Mouse (Mus musculus) kidney, embryonic 14.5 days (tissue): ENCODE measurements around the gene Ripply1. TPM values are rescaled to one million over a fixed set of nuclear protein-coding genes. Genes with fewer than 3 reads are reported as not detected.
"Not testable (repeated sequence)": the region's sequence is repeated elsewhere in the genome, so short reads cannot be mapped to it uniquely, and the experiment has no call there.

ENCODE experiments used
- ATAC-seq: fragments of 200-750 bp; cut with Nextera tagmentation; 2 replicates; pipeline ENCODE4 v1.8.0; 2017; ENCODE audit warnings: moderate number of reproducible peaks, mild to moderate bottlenecking, moderate TSS enrichment, moderate library complexity; ENCODE audit not compliant: low FRiP score, low TSS enrichment
- H3K27ac ChIP-seq: fragments of 300-500 bp; sonication (generic); 2 replicates; pipeline ENCODE4 v1.5.1; 2014; ENCODE audit warnings: low read depth, mild to moderate bottlenecking, low read length, moderate library complexity, mixed read lengths
- H3K27me3 ChIP-seq: fragments of 300-500 bp; sonication (generic); 2 replicates; pipeline ENCODE4 v1.6.1; 2014; ENCODE audit warnings: mild to moderate bottlenecking, low read length; ENCODE audit not compliant: control insufficient read depth, insufficient read depth
- H3K36me3 ChIP-seq: fragments of 300-500 bp; sonication (generic); 2 replicates; pipeline ENCODE4 v1.6.1; 2014; ENCODE audit warnings: low read length, mixed read lengths; ENCODE audit not compliant: control insufficient read depth, insufficient read depth
- H3K4me1 ChIP-seq: fragments of 300-500 bp; sonication (generic); 2 replicates; pipeline ENCODE4 v1.6.1; 2014; ENCODE audit warnings: low read length, mixed read lengths; ENCODE audit not compliant: control insufficient read depth, insufficient read depth
- H3K4me2 ChIP-seq: fragments of 300-500 bp; sonication (generic); replicated peaks from 2 replicates; pipeline ENCODE4 v1.6.1; 2014; ENCODE audit warnings: low read depth, mild to moderate bottlenecking, low read length
- H3K4me3 ChIP-seq: fragments of 300-500 bp; sonication (generic); 2 replicates; pipeline ENCODE4 v1.5.1; 2014; ENCODE audit warnings: mild to moderate bottlenecking, low read length
- H3K9ac ChIP-seq: fragments of 300-500 bp; sonication (generic); 2 replicates; pipeline ENCODE4 v1.6.1; 2014; ENCODE audit warnings: low read depth, mild to moderate bottlenecking, low read length, moderate library complexity
- H3K9me3 ChIP-seq: fragments of 300-500 bp; sonication (generic); 2 replicates; pipeline ENCODE4 v1.6.1; 2016; ENCODE audit warnings: low read length; ENCODE audit not compliant: control insufficient read depth
- WGBS: fragments of 180-500 bp; shearing (Covaris S2); extraction: QIAGEN DNeasy Blood & Tissue Kit; methylation state at CpG from one replicate; pipeline ENCODE4 v1.1.7; 2014; 5-methylcytosine and 5-hydroxymethylcytosine counted together
- polyA plus RNA-seq: library from polyadenylated mRNA; unstranded; fragments of >200 nt; fragmentation: Nextera tagmentation; extraction: Ambion mirVana; gene quantifications from 2 replicates; pipeline ENCODE4 v1.2.1, GENCODE M21; 2014

The Ripply1 gene
- polyA plus RNA-seq, 1 experiment from 2014 or later, result not detected

DNA sequence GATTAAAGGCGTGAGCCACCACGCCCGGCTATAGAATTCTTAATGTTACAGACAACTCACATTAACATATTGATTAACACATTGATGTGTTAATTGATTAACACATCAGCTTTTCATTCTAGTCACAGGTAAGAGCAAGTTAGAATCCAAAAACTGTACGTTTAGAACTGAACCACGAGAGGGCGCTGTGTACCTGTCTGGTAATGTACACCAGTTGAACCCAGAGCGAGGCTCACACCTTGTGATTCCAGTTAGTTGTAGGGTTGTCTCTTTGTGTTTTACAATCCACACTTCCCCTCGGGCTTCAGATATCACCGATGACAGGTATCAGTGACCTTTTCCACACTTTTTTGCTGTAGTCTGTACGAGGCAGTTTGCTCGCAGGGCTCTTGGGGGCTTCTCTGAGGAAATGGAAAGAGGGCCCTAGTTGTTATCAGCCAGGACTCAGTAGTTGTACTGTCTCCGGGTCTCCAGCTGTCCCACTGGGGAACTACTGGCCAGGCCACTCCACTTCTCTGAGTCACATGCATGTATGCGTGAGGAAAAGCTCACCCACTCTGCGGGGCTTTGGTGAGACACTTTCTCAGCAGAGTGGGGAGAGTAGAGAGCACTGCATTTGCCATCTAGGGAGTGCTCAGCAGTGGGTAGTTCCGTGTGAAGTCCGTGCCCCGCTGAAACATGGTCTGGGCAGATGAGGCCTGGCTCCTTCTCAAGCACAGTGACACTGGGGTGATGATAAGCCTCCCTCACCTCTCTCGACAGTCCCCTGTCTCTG is 7.7 kb downstream of the Ripply1 start:
- no peaks in the 10 kb centered on the region for H3K9me3 ChIP-seq
- no peak overlapping the region for H3K9ac ChIP-seq
- H3K4me1 ChIP-seq, result no peaks in the 10 kb centered on the region
- 38% methylated on average over 18 of the region's 18 CpGs for WGBS
- H3K4me3 ChIP-seq, result no peak overlapping the region
- no peak overlapping the region for H3K27ac ChIP-seq
- H3K4me2 ChIP-seq, result no peak overlapping the region
- peak; percentile 71 for ATAC-seq
- 0 out of 2 replicates have a peak, but pooled peaks cover 3% of the 10 kb centered on the region for H3K27me3 ChIP-seq
- no peaks in the 10 kb centered on the region for H3K36me3 ChIP-seq

GRCm38 (mm10) chrX:139769975-139770637 is 12.0 kb downstream of the Ripply1 start:
- H3K9ac ChIP-seq, result no peak overlapping the region
- no peaks in the 10 kb centered on the region for H3K9me3 ChIP-seq
- H3K36me3 ChIP-seq, result no peaks in the 10 kb centered on the region
- H3K4me1 ChIP-seq, result no peaks in the 10 kb centered on the region
- no peak overlapping the region for H3K27ac ChIP-seq
- H3K27me3 ChIP-seq, result no peaks in the 10 kb centered on the region
- ATAC-seq, result no peak
- 74% methylated on average over 13 of the region's 13 CpGs for WGBS
- no peak overlapping the region for H3K4me3 ChIP-seq
- H3K4me2 ChIP-seq, result no peak overlapping the region

- H3K27me3 ChIP-seq, result no peaks in the 10 kb centered on the region; the same call in 1 of the 2 replicates
- no peak overlapping the region for H3K4me2 ChIP-seq
- no peak overlapping the region for H3K9ac ChIP-seq
- no peak overlapping the region for H3K4me3 ChIP-seq
- H3K27ac ChIP-seq, result no peak overlapping the region
- H3K36me3 ChIP-seq, result no peaks in the 10 kb centered on the region
- WGBS, result 87% methylated on average over 2 of the region's 2 CpGs
- no peaks in the 10 kb centered on the region for H3K9me3 ChIP-seq
- no peaks in the 10 kb centered on the region for H3K4me1 ChIP-seq
- ATAC-seq, result no peak
Measured at GRCm38 (mm10) chrX:139762546-139762945, 19.6 kb downstream of the Ripply1 start.

- H3K4me1 ChIP-seq, H3K9me3 ChIP-seq, H3K4me3 ChIP-seq, H3K36me3 ChIP-seq, H3K9ac ChIP-seq, H3K27ac ChIP-seq, H3K4me2 ChIP-seq, ATAC-seq, H3K27me3 ChIP-seq: not testable (repeated sequence)
- 82% methylated on average over 3 of the region's 3 CpGs for WGBS
Measured at GRCm38 (mm10) chrX:139758634-139759033, 23.5 kb downstream of the Ripply1 start.

- Histone ChIP-seq H3K4me2 (no peak overlapping the region), H3K4me1 (no peaks in the 10 kb centered on the region), H3K9me3 (no peaks in the 10 kb centered on the region), H3K36me3 (no peaks in the 10 kb centered on the region), H3K4me3 (no peak overlapping the region), H3K9ac (no peak overlapping the region), H3K27ac (no peak overlapping the region), H3K27me3 (no peaks in the 10 kb centered on the region)
- ATAC-seq, result no peak
- 3% methylated on average over 1 of the region's 1 CpGs for WGBS
Measured at GRCm38 (mm10) chrX:139751855-139752254, 30.3 kb downstream of the Ripply1 start.

DNA sequence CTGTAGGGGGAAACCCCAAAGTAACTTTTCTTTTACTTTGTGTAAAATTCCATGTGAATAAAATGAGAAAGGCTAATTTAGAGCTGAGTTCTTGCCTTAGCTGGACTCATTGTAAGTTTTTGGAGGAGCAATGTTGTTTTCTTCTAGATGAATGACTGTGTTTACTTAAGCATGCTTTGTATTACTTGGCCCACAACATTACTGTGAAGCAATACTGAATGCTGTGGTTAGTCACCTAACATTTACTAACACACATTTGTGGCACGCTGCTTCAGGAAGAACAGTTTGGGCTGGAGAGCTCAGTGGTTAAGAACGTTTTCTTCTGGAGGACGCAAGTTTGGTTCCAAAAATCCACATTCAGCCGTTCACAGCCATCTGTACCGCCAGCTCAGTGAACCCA is 45.1 kb downstream of the Ripply1 start:
- Histone ChIP-seq H3K27ac (no peak overlapping the region), H3K4me3 (no peak overlapping the region), H3K4me1 (no peaks in the 10 kb centered on the region), H3K27me3 (no peaks in the 10 kb centered on the region; the same call in 1 of the 2 replicates), H3K9me3 (no peaks in the 10 kb centered on the region), H3K4me2 (no peak overlapping the region), H3K9ac (no peak overlapping the region), H3K36me3 (no peaks in the 10 kb centered on the region)
- 89% methylated on average over 5 of the region's 5 CpGs for WGBS
- ATAC-seq, result no peak

DNA sequence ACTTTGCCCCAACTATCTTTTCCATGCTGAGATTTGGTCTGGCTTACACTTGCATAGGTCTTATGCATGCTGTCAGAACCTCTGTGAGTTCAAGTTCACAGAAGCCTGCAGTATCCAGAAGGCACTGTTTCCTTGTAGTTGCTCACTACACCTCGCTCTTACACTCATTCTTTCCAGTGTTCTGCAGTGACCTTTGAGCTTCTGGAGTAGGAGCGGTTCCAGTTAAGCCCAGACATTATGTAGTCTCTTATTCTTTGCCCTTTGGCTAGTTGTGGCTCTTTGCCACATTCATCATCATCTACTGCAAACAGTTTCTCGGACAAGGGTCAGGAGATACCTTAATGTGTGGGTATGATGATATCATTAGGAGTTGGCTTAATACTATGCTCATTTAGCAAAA is 51.6 kb downstream of the Ripply1 start:
- Histone ChIP-seq H3K9me3 (no peaks in the 10 kb centered on the region), H3K9ac (no peak overlapping the region)

More for the DNA sequence above, 51.6 kb downstream of the Ripply1 start:
- H3K4me3 ChIP-seq, result no peak overlapping the region
- no peak for ATAC-seq
- WGBS, result 83% methylated on average over 3 of the region's 3 CpGs
- no peaks in the 10 kb centered on the region for H3K4me1 ChIP-seq
- no peak overlapping the region for H3K4me2 ChIP-seq
- no peaks in the 10 kb centered on the region; the same call in 1 of the 2 replicates for H3K27me3 ChIP-seq
- no peak overlapping the region for H3K27ac ChIP-seq
- no peaks in the 10 kb centered on the region for H3K36me3 ChIP-seq
